Mouse (Mus musculus): ENCODE measurements around the gene Sobp. TPM values are rescaled to one million over a fixed set of nuclear protein-coding genes. Genes with fewer than 3 reads are reported as not detected.

Gene Sobp
- total RNA-seq, 2 experiments from 2014 or later: 19.6 to 26.1 TPM

DNA sequence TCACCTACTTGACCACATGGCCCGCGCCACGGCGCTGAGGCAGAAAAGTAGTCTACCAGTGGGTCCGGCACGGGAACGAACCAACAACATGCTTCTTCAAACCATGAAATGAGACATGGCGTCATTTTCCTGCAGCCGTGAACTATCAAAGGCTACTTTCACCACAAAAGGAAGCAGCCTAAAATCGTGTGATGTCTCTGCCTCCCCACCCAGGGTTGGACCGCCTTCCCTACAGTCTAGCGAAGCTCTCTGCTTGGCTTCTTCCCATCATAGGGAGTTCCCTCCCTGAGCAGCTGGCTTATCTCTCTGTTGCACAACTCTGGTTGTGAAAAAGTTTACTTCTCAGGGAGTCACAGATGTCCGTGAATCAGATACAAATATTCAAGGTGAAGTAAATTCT is 211.7 kb downstream of the Sobp start:
- DNase-seq: peak in 1 of 2 experiments; percentile 24
- intact Hi-C loops (cut with DNase I): no loop called here

- no peak for DNase-seq
- intact Hi-C loops (cut with DNase I): no loop called here
Measured at GRCm38 (mm10) chr10:42962181-42962601, 212.1 kb downstream of the Sobp start.

DNA sequence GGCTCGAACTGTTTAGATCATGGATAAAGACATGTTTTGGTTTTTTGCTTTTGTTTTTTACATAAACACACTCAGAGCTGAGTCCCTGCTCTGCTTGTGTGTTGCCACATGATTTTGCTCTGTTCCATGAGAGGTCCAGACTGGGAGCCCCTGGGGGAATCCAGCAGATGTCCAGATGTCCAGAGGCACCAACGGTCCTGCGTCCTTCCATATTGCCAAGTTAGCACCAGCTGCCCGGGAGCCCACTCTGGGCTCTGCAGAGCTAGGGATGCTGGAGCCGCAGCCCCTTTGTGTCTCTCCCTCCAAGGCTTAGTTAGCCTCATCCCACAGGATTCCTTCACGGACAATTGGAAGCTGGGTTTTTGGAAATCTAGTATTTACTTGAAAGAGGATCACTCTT is 212.6 kb downstream of the Sobp start:
- DNase-seq: no peak

DNA sequence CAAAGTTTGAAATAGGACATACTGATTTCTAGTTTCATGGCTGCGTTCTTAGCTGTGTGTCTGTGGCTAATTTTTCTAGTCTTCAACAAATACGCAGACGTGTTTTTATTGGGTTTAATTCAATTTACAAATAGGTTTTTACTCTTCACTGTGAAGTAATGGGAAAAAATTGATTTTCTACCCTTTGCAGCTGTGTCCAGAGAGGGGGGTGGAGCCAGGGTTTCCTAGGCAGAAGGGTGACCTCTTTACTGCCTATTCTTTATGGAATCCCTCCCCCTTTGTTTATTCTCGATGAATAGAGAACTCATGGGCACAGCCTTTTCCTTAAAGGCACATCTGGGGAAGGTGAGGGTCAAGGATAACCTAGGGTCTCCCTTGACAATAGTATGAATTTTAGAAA is 215.6 kb downstream of the Sobp start:
- DNase-seq: no peak
- intact Hi-C loops (cut with DNase I): loop anchor here (1.0 kb wide), 1 partner anchor 29 kb away; no protein-coding TSS in a partner anchor

More for the DNA sequence above, 212.6 kb downstream of the Sobp start:
- intact Hi-C loops (cut with DNase I): no loop called here

DNA sequence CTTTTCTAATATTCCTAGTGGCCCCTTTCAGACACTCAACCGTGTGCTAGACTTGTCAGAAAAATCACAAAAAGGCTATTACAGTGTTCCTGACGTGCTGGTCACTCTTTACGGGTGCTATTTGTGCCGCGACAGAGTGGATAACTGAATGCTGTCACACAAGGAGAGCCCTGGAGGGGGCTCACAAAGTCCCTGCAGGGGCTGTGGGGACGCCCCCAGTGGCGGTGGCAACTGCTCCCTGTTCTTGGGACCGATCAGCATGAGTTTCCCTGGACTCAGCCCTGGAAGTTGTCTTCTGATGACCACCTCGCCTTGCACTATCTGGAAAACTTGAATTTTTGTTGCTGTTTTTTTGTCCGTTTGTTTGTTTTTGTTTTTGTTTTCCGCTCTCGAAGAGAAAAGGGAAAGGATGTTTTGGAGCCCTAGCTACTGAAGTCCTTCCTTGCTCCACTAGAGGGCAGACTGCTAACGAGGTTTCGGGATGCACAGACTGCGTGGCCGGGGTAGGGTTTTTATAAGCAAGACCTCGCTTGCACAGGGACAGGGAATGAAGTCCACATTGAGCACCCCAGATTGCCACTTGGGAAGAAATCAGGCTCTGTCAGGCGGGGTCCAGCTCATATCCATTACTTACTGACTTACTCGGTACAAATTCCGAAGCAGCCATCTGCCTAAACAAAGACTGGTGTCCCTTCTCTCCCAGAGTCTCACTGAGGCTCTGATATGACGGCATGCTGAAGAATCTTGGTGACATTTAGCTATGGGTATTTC is 216.3 kb downstream of the Sobp start:
- intact Hi-C loops (cut with DNase I): loop anchor here (1.0 kb wide), 1 partner anchor 29 kb away; no protein-coding TSS in a partner anchor
- peak; percentile 54 to 56 for DNase-seq

GRCm38 (mm10) chr10:42955205-42955604 is 219.1 kb downstream of the Sobp start:
- DNase-seq: no peak
- intact Hi-C loops (cut with DNase I): no loop called here

- intact Hi-C loops (cut with DNase I): no loop called here
- DNase-seq: no peak
Measured at GRCm38 (mm10) chr10:42953601-42954000, 220.7 kb downstream of the Sobp start.

Other genes with a start within 250 kb of the Sobp start
- 1 to 10 TPM; 1.9 to 2.6 TPM for gene 9030612E09Rik, start 174 bp upstream of the Sobp start, total RNA-seq (2021)
- gene Pdss2, start 47.0 kb upstream of the Sobp start, total RNA-seq (2021): 10 to 100 TPM; 20.1 to 20.6 TPM